Mouse (Mus musculus): ENCODE data around the gene Pnmal2. TPM values are rescaled to one million over a fixed set of nuclear protein-coding genes. Genes with fewer than 3 reads are reported as not detected.

Pnmal2 gene
- total RNA-seq, 2 experiments from 2014 or later = 291 to 326 TPM

DNA sequence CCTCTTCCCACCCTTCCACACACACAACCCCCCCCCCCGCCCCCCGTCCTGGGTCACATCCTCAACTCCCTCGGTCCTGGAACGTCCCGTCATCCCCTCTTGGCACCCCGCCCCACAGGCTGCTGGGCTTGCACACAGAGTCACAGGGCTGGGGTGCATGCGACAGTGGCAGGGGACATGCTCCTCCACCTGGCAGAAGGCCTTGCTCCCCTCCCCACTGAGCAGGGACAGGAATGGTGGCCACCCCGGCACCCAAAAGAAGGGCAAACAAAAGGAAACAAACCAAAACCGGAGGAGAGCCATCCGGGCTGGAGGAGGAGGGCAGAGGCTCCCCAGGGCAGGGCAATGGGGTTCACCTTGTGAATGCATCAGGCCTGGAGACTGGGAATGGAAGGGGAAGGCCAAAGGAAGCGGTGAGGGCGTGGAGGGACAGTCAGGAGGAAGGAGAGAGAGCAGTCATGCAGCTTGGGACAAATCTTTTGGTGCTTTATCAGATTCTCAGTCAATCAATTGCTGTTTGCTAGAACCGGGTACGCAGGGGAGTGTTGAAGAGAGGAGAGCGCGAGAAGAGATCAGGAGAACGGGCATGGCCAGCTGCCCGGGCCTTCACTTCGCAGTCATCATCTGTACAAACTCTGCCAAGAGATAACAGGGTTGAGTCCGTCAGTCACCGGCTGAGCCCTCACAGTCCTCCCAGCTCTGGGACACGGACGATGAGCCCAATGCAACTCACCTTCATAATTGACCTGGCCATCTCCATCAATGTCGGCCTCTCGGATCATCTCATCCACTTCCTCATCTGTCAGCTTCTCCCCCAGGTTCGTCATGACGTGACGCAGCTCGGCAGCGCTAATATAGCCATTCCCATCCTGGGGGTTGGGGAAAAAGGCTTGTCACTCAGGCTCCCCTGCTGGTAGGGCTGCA is 27.9 kb upstream of the Pnmal2 start:
- DNase-seq (ENCODE audit: low spot score in 2 of 2) = no peak

DNA sequence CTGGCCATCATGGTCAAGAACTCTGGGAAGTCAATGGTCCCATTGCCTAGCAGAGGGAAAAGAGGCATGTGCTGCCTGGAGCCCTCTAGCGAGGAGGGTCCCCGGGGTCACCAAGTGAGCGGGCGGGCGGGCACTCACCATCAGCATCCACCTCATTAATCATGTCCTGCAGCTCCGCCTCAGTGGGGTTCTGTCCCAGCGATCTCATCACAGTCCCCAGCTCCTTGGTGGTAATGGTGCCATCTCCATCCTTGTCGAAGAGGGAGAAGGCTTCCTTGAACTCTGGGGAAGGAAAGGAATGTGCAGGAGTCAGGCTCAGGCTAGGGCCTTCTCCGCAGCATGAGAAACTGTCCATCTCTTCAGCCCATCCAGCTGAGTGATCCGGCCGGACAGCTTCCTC is 27.0 kb upstream of the Pnmal2 start:
- no peak for DNase-seq (ENCODE audit: low spot score in 2 of 2)

DNA sequence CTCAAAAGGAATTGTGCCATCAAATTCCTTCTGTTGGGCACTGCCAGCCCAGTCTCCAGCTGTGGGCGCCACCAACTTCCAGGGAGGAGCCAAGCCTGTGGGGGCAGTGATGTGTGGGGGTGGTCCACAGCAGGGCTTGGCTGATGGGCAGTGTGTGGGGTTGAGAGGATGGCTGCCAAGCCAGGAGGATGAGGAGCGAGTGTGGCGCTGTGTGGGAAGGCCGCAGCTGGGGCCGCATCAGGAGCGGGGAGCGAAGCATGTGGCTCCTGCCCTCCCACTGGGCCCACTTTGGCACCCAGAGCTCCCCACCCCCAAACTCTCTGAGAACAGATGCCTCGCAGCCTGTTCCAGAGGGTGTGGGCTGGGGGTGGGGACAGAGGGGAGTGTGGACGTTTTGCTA is 26.5 kb upstream of the Pnmal2 start:
- peak; percentile 76 to 88 for DNase-seq (ENCODE audit: low spot score in 2 of 2)

DNA sequence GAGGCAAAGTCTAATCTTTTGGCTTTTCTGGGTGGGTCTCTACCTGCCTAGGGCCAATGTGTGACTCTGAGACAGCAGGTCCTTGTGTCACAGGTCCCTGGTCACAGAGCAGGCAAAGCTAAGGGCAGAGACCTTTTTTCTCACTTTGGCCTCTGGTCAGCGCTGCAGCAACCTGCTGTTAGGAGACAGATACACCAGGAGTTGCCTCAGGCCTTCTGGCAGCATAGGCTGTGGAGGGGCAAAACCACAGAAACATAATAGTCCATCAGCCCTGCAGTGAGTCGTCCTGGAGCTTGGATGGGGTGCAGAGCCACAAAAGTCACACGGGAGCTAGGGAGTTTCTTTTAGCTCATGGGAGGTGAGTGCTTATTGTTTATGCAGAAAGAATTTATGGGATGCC is 25.8 kb upstream of the Pnmal2 start:
- no peak for DNase-seq (ENCODE audit: low spot score in 2 of 2)

DNA sequence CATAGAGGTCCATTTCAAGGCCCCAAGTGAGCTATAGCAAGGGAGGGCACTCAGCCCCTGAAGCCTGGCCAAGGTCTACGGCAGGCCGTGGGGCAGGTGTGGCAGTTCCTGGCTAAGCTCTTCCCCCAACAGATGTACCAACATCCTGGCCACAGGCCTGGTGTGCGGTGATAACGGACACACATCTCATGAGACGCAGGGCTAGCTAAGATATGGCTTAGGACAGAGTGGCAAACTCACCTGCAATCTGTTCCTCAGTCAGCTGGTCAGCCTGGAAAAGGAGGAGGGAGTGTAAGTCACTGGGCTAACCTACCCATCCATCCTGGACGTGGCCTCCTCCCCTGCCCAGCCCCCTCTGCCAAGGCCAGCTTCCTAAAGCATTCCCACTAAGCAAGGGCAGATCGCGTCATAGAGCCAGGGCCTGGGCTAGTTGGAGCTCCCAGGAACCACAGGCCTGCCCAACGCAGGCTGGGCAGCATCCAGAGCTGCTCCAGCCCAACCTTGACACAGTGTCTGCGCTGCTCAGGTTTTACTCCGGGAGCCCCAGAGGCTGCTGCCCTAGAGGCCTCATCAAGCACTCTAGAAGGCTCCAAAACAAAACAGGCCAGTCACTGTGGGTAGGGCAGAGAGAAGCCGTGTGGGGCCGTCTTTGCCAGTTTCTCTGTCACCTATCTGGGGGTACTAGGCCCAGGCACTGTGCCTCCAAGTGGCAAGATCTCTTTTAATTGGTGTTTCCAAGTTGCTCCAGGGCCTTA is 24.9 kb upstream of the Pnmal2 start:
- DNase-seq (ENCODE audit: low spot score in 2 of 2) = no peak

DNA sequence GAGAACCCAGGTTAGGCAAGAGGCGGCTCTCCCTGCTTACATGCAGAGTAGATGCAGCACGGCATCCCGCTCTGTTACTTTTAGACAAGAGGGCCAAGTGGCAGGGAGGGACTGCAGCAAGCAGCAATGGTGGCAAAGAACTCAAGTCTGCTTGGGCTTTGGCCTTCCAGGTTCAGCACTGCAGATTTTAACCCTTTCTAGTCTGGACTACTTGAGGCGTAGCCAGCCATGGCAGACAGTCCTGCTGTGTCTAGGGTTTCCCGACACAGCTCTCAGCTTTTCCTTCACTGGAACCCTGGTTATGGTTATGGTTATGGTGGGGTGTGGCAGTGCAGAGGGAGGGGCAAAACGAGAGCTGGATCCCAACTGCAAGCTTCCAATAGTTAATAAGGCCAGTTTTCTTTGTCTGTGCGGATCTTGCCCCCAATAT is 24.3 kb upstream of the Pnmal2 start:
- DNase-seq (ENCODE audit: low spot score in 2 of 2) = no peak

DNA sequence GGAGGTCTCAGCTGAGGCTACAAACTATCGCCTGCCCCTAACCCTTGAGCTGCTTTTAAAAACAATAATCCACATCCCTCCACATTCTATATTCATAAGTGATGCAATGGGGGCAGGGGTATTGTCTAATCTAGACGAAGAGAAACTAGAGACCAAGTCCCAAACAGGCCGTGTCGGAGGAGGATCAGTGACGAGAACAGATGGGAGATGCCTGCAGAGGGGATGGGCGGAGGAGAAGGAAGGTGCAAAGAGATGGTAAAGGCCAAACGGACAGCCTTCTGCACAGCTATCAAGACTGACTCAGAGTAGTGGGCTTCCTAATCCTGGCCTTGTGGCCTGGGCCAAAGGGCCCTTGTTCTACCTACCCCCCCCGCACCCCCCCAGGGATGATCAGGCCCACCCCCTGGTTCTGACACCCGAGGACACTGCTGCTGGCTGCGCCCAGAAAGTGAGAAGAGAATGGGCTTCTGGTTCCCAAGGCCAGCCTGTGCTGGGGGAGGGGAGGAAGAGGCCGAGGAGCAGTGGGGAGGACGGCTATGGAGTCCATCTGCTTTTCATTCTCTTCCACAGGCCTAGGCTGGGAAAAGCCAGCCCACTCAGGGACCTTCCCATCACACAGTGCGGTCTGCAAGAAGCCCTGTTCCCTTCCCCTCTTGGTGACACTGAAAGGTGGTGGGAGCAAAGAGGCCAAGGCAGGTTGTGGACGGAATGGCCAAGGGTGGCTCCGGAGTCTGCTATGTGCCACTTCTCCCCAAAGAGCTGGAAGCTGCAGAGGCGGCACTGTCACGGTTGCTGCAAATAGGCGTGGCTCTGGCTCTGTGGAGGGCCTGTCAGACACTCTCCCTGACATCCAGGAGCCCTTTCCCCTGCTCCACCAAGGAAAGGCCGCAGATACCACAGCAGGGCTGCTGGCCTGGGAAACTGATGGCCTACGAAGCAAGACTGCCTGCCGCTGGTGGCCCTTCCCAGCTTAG is 23.4 kb upstream of the Pnmal2 start:
- peak in 1 of 2 experiments; percentile 49 for DNase-seq (ENCODE audit: low spot score in 2 of 2)

DNA sequence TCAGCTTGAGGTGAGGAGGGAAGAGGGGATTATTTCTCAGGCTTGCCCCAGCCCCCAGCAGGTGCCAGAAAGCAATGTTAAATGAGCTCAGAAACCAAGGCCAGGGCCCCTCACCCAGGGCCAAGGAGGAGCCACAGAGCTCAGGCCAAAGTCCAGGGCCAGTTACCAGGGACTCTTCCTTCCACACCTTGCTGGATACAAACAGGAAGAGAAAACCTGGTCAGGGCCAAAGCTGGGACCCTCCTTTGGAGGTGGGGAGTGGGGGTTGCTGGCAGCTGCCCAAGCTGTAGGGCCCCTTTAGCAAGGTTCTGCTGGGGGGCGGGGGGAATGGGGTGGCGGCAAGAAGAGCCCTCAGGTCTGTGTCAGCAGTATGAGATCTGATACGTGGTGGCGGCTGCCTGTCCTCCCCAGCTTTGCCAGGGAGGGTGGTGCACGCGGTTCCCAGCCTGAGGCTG is 22.6 kb upstream of the Pnmal2 start:
- no peak for DNase-seq (ENCODE audit: low spot score in 2 of 2)

DNA sequence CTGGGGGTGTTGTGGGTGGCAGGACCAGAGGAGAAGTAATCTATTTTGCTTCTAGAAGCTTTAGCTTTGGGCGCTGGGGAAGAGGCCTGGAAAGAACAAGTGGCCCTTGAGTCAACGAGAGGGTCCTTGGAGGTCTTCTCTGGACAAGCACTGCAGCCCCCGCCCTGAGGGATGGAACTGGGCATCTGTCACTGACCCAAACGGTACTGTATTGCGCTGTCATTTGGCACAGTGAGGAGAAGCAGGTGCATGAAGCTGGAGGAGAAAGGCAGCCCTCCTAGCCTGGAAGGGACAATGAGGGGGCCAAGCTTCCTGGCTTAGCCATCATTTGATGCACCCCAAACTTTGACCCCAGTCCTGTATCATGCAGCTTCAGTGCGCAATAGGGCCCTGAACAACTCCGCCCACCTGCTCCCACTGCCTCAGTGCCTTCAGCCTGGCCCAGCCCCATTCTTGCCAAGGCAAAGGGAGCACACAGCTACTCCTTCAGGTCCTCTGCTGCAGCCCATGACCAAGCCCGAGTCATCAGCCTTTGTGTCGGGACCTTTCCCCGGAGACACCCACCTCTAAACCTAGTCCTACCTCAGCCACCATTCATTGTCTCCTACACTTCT is 22.0 kb upstream of the Pnmal2 start:
- peak in 1 of 2 experiments; percentile 53 for DNase-seq (ENCODE audit: low spot score in 2 of 2)

GRCm38 (mm10) chr7:16923283-16924036 is 21.0 kb upstream of the Pnmal2 start:
- peak in 1 of 2 experiments; percentile 37 for DNase-seq (ENCODE audit: low spot score in 2 of 2)

- DNase-seq (ENCODE audit: low spot score in 2 of 2) = peak; percentile 99 to 100
Measured at GRCm38 (mm10) chr7:16924037-16924834, 20.2 kb upstream of the Pnmal2 start, which contains the start of gene Calm3. Calm3 (minus strand) TSS chr7:16924114.

DNA sequence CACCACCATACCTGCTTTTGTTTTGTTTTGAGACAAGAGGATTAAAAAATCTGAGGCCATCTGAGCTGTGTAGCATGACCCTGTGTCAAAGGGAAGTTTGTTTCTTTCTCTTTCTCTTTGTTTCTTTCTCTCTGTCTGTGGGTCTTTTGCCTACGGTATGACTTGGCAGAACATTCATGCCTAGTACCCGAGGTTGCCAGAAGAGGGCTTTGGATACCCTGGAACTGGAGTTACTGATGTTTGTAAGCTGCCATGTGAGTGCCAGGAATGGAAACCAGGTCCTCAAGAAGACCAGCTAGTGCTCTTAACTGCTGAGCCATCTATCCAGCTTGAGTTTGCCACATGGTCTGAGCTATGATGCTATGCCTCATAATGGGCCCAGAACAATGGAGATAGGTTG is 16.1 kb upstream of the Pnmal2 start:
- no peak for DNase-seq (ENCODE audit: low spot score in 2 of 2)

GRCm38 (mm10) chr7:16930850-16931249 is 13.6 kb upstream of the Pnmal2 start:
- DNase-seq (ENCODE audit: low spot score in 2 of 2) = peak; percentile 80 to 82

DNA sequence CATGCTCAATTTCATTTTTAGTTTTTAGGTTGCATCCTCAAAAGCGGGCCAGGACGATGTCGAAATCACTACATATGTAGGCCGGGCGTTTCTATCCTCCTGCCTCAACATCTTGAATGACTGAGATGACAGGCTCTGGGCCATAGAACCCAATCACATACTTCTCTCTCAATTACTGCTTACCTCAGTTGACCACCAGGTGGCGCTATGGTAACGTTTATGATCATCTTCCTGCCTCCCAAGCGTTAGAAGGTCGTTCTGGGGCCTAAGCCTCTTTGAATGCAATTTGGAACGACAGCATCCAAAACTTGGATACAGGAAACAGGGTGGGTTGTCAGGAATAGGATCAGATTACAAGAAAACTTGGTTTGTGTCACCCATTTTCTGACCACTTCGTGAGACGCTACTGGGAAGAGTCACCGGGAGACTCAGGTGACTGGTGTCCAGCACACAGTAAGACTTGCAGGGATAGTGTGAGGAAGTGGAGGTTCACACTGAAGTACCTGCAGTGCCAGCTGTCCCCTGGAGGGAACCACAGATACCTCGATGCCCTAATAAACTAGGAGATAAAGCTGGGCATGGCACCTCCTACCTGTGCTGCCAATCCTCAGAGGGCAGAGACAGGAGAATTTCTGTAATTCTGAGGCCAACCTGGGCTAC is 12.4 kb upstream of the Pnmal2 start:
- peak; percentile 92 for DNase-seq (ENCODE audit: low spot score in 2 of 2)

GRCm38 (mm10) chr7:16932704-16933577 is 11.5 kb upstream of the Pnmal2 start:
- peak; percentile 67 to 80 for DNase-seq (ENCODE audit: low spot score in 2 of 2)

DNA sequence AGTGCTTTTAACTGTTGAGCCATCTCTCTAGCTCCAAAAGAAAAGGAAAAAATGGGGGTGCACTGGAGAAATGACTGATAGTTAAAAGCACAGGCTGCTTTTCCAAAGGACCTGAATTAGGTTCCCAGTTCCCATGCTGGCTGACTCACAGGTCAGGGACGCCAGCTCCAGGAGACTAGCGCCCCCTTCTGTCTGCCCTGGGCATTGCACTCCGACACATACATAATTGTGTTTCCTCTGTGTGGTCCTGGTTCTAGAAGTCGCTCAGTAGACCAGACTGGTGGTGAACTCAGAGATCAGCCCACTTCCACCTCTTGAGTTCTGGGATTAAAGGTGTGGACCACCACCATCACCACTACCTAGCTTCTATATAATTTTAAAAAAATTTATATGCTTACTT is 7.2 kb upstream of the Pnmal2 start:
- no peak for DNase-seq (ENCODE audit: low spot score in 2 of 2)

GRCm38 (mm10) chr7:16938117-16938791 is 6.2 kb upstream of the Pnmal2 start:
- peak in 1 of 2 experiments; percentile 74 for DNase-seq (ENCODE audit: low spot score in 2 of 2)

Measured in left cerebral cortex, adult 18-20 months (tissue).